Mouse (Mus musculus) heart, postnatal 14 days (tissue): ENCODE data around the gene Pan3. TPM values are rescaled to one million over a fixed set of nuclear protein-coding genes. Genes with fewer than 3 reads are reported as not detected.

Experiments
- DNase-seq, 2 experiments: peaks; one replicate each; pipeline ENCODE4 v3.0.0; 2021 to 2022
- intact Hi-C: fragments of 180-260 bp; cut with DNase I; formaldehyde crosslinking; loops from one replicate; pipeline ENCODE4 v1.15.1; 2025
- total RNA-seq, 2 experiments: library from RNA; stranded (reverse); gene quantifications; 2 replicates each; pipeline ENCODE4 v1.2.3; 2021

The Pan3 gene
- total RNA-seq, 2 experiments from 2014 or later = 53.9 to 62.5 TPM

- intact Hi-C loops = no loop called here
- no peak for DNase-seq
These were observed 167.9 kb downstream of the Pan3 start for GRCm38 (mm10) chr5:147597825-147598224.

Other genes starting within 250 kb of the Pan3 start
- gene Gsx1, start 241.5 kb upstream of the Pan3 start, total RNA-seq = not detected
- not detected for gene Pdx1, start 160.2 kb upstream of the Pan3 start, total RNA-seq
- not detected for gene Cdx2, start 122.9 kb upstream of the Pan3 start, total RNA-seq
- gene Urad, start 107.7 kb upstream of the Pan3 start, total RNA-seq = not detected
- gene Flt3, start 29.7 kb upstream of the Pan3 start, total RNA-seq = under 1 TPM; 0.12 to 0.15 TPM